Mouse (Mus musculus) E14TG2a.4 (cell line): Measurements from ENCODE around the gene Smad9.
A peak's percentile ranks its signal among the peaks of the same experiment; 100 is the strongest.

ENCODE experiments used
- H3K27me3 ChIP-seq: 2 replicates; pipeline ENCODE4 v1.6.1; 2014; ENCODE audit warnings: low read length, control low read depth; ENCODE audit not compliant: insufficient read depth
- H3K36me3 ChIP-seq: 2 replicates; pipeline ENCODE4 v1.6.1; 2014; ENCODE audit warnings: low read length, control low read depth; ENCODE audit not compliant: insufficient read depth
- H3K4me1 ChIP-seq: replicated peaks from 2 replicates; pipeline ENCODE4 v1.6.1; 2014; ENCODE audit warnings: low read depth, low read length, control low read depth
- H3K4me3 ChIP-seq: replicated peaks from 2 replicates; pipeline ENCODE4 v1.5.1; 2014; ENCODE audit warnings: mild to moderate bottlenecking, low read length
- H3K9me3 ChIP-seq: 2 replicates; pipeline ENCODE4 v1.6.1; 2014; ENCODE audit warnings: low read length, control low read depth
- CTCF ChIP-seq: conservative IDR thresholded peaks from 2 replicates; pipeline ENCODE4 v1.5.1; 2014; ENCODE audit warnings: low read length
- NANOG ChIP-seq: IDR thresholded peaks from 2 replicates; pipeline ENCODE4 v1.6.1; 2014; ENCODE audit warnings: borderline replicate concordance, low read length, mixed read lengths
- POU5F1 ChIP-seq: IDR thresholded peaks from 2 replicates; pipeline ENCODE4 v1.6.1; 2014; ENCODE audit warnings: low read length, borderline replicate concordance

Smad9 gene

DNA sequence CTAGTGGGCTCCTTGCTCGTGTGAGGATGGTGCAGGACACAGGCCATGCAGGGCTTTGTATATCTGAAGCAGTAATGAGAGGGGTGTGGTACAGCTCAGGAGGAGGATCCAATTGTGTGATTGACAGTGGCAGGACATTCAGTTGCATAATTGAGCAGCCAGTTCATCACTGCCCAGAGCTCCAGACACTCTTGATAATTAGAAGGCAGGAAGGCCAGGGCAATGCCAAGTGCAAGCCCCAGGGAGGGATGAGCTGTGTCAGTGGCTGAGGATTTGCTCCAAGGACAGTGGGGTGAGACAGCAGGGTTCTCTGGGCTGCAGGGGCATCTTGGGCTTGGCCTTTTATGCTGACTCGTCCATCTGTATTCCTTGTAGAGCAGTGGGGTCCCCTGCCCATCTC, 35.2 kb downstream of the Smad9 start:
- no peak for TF ChIP-seq CTCF
- TF ChIP-seq NANOG, result no peak
- H3K4me3 ChIP-seq, result no peak overlapping the region
- H3K27me3 ChIP-seq, result peaks cover 10% of the 10 kb centered on the region
- H3K4me1 ChIP-seq, result no peaks in the 10 kb centered on the region; the same call in 1 of the 2 replicates
- no peaks in the 10 kb centered on the region for H3K36me3 ChIP-seq
- peaks cover 7% of the 10 kb centered on the region; the same call in 1 of the 2 replicates for H3K9me3 ChIP-seq

DNA sequence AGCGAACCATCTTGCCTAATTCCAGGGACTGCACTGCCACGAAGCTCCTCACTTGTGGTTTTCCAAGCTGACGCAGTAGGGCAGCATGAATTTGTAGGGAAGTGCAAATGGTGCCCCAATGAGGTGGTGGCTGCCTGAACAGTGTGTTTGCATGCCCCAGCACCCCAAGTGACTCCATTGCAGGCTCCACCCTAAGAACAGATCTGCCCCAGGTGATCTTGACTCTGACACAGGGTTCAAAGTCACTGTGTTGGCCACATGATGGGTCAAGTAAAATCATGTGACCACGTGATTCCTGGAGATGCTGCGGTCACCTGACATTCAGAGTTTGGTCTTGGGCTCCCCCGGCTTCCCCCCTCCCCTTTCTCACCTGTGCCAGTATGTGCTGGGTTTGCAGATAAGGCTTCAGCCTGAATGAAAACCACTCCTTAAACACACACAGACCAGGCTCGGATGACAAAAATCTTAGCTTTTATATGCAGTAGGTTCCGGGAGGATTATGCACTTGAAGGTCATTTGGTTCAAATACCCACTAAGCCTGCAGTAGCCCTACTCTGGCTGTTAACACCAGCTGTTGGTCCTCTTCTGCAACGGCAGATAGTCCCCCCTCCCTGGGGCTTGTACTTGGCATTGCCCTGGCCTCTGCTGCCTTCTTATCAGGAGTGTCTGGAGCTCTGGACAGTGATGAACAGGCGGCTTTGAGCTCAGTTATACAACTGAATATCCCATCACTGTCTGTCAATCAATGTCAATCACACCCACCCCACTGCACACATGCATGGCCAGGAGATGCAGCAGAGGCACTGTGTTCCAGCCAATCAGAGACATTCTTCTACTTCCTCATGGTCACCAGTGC, 36.7 kb downstream of the Smad9 start:
- TF ChIP-seq POU5F1, result no peak
- TF ChIP-seq NANOG, result no peak
- no peak for TF ChIP-seq CTCF
- Histone ChIP-seq H3K4me3 (no peak overlapping the region), H3K36me3 (no peaks in the 10 kb centered on the region), H3K27me3 (peaks cover 18% of the 10 kb centered on the region), H3K9me3 (peaks cover 7% of the 10 kb centered on the region; the same call in 1 of the 2 replicates), H3K4me1 (peaks cover 2% of the 10 kb centered on the region)

DNA sequence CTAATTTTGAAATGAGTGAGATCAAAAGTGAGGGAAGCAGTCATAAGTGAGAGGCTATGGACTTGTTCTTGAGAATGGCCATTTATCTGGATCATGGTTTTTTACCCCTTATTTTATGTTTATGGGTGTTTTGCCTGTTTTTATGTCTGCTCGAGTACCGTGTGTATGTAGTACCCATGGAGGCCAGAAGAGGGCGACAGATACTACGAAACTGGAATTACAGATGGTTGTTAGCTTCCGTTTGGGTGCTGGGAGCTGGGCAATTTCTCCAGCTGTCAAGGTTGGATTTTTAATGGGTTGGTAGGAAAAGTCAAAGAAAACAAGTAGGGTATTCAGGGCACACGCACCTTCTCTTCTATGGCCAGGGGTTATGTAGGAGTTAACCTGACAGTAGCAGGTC, 38.4 kb downstream of the Smad9 start:
- Histone ChIP-seq H3K9me3 (peaks cover 7% of the 10 kb centered on the region; the same call in 1 of the 2 replicates), H3K4me1 (peaks cover 14% of the 10 kb centered on the region)

DNA sequence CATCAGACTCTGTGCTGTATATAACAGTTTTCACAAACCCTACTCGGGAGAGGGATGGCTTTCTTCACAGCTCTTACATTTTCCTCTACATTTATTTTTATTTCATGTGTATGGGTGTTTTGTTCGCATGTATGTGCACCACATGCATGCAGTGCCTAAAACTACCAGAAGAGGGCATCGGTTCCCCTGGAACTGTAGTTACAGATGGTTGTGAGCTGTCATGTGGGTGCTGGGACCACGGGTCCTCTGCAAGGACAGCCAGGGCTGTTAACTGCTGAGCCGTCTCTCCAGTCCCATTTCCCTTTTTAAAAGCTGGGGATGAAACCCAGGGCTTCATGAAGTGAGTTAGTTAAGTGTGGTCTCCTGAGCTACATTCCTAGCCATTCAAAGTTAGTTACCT, 40.0 kb downstream of the Smad9 start:
- H3K4me1 ChIP-seq, result peaks cover 14% of the 10 kb centered on the region
- H3K27me3 ChIP-seq, result peaks cover 43% of the 10 kb centered on the region
- no peaks in the 10 kb centered on the region for H3K36me3 ChIP-seq
- TF ChIP-seq POU5F1 (no peak), CTCF (peak; percentile 49)
- peaks cover 7% of the 10 kb centered on the region; the same call in 1 of the 2 replicates for H3K9me3 ChIP-seq
- H3K4me3 ChIP-seq, result no peak overlapping the region

More for the DNA sequence above, 38.4 kb downstream of the Smad9 start:
- TF ChIP-seq NANOG, result no peak
- peak; percentile 82 for TF ChIP-seq CTCF
- H3K27me3 ChIP-seq, result peaks cover 33% of the 10 kb centered on the region
- H3K4me3 ChIP-seq, result no peak overlapping the region
- no peaks in the 10 kb centered on the region for H3K36me3 ChIP-seq

DNA sequence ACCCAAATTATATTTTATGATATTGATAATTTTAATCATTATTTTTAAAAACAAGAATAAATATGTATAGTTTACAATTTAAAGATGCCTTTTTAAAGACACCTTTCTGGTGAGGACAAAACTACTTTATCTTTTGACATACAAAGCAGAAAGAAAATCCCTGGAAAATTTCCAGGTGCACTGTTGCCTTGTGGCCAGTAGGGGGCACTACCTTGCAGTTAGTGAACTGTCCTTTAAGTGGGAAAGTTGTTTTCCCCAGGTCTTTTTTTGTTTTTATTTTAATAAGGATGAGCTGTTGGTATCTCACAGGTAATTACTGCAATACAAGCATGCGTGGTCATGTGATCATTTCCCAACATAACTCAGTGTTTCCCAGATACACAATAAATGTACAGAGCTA, 40.4 kb downstream of the Smad9 start:
- Histone ChIP-seq H3K9me3 (peaks cover 7% of the 10 kb centered on the region; the same call in 1 of the 2 replicates), H3K27me3 (peaks cover 45% of the 10 kb centered on the region), H3K36me3 (no peaks in the 10 kb centered on the region), H3K4me1 (peaks cover 14% of the 10 kb centered on the region), H3K4me3 (no peak overlapping the region)
- TF ChIP-seq CTCF, result peak; percentile 78
- no peak for TF ChIP-seq NANOG
- TF ChIP-seq POU5F1, result no peak

DNA sequence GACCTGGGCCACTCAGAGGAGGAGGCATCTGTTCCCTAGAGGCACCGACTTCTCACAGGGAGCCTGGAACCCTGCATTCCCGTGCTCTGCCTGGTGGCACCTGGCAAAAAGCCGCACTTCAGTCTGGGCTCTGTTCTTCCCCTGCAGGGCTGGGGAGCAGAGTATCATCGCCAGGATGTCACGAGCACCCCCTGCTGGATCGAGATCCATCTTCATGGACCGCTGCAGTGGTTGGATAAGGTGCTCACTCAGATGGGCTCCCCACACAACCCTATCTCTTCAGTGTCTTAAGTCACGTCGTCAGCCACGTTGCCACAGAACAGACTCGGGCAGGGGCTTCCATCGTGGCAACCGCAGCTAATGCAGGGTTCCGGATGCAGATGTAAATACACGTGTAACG, 41.8 kb downstream of the Smad9 start:
- peaks cover 14% of the 10 kb centered on the region for H3K4me1 ChIP-seq

DNA sequence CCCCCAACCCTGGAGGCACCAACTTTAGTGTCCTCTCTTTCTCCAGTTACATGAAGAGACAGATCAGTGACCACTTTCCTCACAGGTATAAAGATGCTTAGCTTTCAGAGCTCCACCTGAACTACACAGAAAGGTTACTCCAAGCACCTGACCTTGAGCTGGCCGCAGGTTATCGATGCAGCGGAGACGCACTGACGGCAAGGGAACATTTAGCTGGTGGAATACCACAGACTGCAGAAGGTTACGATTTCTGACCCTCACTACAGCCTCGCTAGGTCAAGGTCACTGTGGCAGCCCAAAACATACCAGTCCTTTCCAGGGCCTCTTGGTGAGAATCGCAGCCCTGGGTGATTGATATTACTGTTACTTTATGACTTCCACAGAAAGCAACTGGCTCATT, 48.3 kb downstream of the Smad9 start:
- peaks cover 14% of the 10 kb centered on the region for H3K4me1 ChIP-seq

More for the DNA sequence above, 41.8 kb downstream of the Smad9 start:
- TF ChIP-seq POU5F1 (no peak), CTCF (peak; percentile 8; the same call in 1 of the 2 replicates)
- no peaks in the 10 kb centered on the region for H3K36me3 ChIP-seq
- H3K9me3 ChIP-seq, result peaks cover 7% of the 10 kb centered on the region; the same call in 1 of the 2 replicates
- H3K27me3 ChIP-seq, result peaks cover 36% of the 10 kb centered on the region
- H3K4me3 ChIP-seq, result peak overlapping the region; percentile 26

DNA sequence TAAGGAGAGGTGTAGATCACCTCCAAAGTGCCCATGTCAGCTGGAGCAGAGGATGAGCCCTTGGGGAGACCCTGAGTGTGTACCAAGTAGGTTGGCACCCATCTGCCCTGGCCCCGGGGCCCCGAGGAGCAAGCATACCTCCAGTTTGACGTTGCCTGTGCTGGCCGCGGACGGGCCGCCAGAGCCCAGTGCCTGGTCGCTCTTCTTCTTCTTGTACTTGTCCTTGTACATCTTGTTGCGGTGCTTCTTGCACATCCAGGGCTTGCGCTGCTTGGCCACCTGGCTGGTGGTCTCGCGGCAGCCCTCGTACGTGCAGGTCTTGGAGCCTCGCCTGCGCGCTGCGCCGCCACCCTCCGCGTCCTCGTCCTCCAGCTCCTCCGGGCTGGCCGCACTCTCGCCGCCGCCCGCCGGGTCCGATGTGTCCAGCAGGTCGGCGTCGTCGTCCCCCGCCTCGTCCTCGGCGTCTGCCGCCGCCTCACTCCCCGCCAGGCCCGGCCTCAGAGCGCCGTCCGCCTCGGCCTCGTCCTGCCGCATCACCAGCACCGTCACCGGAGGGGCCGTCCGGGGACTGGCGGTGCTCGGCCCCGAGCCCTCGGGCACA, 51.8 kb downstream of the Smad9 start:
- TF ChIP-seq CTCF, result no peak
- TF ChIP-seq NANOG, result no peak
- no peak for TF ChIP-seq POU5F1
- peaks cover 51% of the 10 kb centered on the region for H3K27me3 ChIP-seq
- peaks cover 5% of the 10 kb centered on the region; the same call in 1 of the 2 replicates for H3K9me3 ChIP-seq
- H3K4me3 ChIP-seq, result peak overlapping the region; percentile 85
- peaks cover 14% of the 10 kb centered on the region for H3K4me1 ChIP-seq
- peaks cover 10% of the 10 kb centered on the region for H3K36me3 ChIP-seq

More for the DNA sequence above, 48.3 kb downstream of the Smad9 start:
- Histone ChIP-seq H3K4me3 (no peak overlapping the region), H3K36me3 (peaks cover 10% of the 10 kb centered on the region), H3K9me3 (no peaks in the 10 kb centered on the region), H3K27me3 (peaks cover 44% of the 10 kb centered on the region)
- TF ChIP-seq CTCF (no peak), NANOG (no peak), POU5F1 (no peak)
